Mouse (Mus musculus): Measurements from ENCODE around the gene Mid1.
"Not testable (repeated sequence)": the region's sequence is repeated elsewhere in the genome, so short reads cannot be mapped to it uniquely, and the experiment has no call there.

DNA sequence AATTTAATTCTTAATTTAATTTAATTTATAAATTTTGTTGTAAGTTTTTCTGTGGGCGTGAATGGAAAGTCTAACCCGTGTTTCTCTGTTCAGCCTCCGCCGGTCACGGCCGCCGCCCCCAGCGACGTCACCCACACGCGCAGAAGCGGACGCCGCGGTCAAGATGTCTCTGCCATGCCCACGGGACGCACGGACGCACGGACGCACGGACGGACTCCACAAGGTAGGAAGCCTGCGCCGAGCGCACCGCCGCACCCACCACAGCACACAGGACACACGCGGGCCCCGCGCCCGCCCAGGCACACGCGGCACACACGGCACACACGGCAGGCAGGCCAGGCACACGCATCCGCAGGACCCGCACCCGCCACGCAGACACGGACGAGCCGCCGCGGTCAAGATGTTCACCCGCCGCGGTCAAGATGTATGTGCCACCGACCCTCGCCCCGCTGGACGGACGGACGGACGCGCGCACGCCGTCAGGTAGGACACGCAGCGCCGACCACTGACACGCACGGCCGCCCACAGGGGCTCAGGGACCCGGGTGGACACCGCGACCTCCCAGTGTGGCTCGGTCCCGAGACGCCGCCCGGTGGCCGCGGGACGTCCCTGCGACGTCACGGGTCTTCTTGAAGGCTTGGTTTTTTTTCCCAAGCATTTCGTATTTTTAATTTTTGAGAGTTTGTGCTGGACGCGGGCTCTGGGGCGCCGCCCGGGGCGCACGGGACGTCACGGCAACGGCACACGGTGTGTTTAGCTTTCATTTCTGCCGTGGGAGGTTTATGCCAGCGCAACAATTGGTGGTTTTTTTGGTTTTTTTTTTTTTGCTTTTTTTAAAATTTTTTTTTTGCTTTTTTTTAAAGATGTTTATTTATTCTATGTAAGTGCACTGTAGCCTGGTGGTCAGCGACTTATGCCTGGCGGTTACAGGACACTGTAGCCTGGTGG, 325.9 kb downstream of the Mid1 start:
- peak; percentile 75; the same call in 2 of the 3 replicates for TF ChIP-seq GATA1 (IDR thresholded peaks at IDR 0.05; ENCODE audit: borderline replicate concordance, low read length)
- TF ChIP-seq FLI1 (IDR thresholded peaks at IDR 0.05; ENCODE audit: low read length) = not testable (repeated sequence)
